Mouse (Mus musculus) CH12.LX (cell line): ENCODE results near the gene Usp35. TPM values are rescaled to one million over a fixed set of nuclear protein-coding genes. Genes with fewer than 3 reads are reported as not detected.

ENCODE experiments used
- DNase-seq: peaks from one replicate; pipeline ENCODE4 v3.0.0-alpha.2; 2013; ENCODE audit errors: extremely low read depth
- H3K27ac ChIP-seq: 2 replicates; pipeline ENCODE4 v1.5.1; 2012; ENCODE audit warnings: low read depth, mild to moderate bottlenecking, control low read depth, moderate library complexity; ENCODE audit not compliant: insufficient read depth
- H3K27me3 ChIP-seq: replicated peaks from 2 replicates; pipeline ENCODE3; 2012; ENCODE audit warnings: inconsistent platforms
- H3K36me3 ChIP-seq, 2 experiments: replicated peaks in 1 of 2; 2 replicates each; pipeline versions ENCODE3 to v1.6.1; 2012; ENCODE audit warnings: inconsistent platforms in 1 of 2, low read length in 1 of 2, mild to moderate bottlenecking in 1 of 2, mixed read lengths in 1 of 2, moderate library complexity in 1 of 2; ENCODE audit not compliant: control insufficient read depth in 1 of 2, insufficient read depth in 1 of 2
- H3K4me1 ChIP-seq, 2 experiments: 2 replicates each; pipeline ENCODE4 v1.6.1; 2012; ENCODE audit warnings: inconsistent platforms in 1 of 2, moderate library complexity in 1 of 2; ENCODE audit not compliant: insufficient read depth in 2 of 2, control insufficient read depth in 1 of 2
- H3K4me2 ChIP-seq: 2 replicates; pipeline ENCODE4 v1.6.1; 2012; ENCODE audit warnings: low read depth, mild to moderate bottlenecking, control low read depth; ENCODE audit not compliant: poor library complexity, insufficient read depth, severe bottlenecking
- H3K4me3 ChIP-seq, 3 experiments: fragments of 150-350 bp in 1 of 3; sonication (generic) in 1 of 3; replicated peaks in 1 of 3; 2 replicates each; pipeline versions ENCODE3 to v1.5.1; 2011 to 2012; ENCODE audit warnings: low read depth in 2 of 3, low read length in 2 of 3, mild to moderate bottlenecking in 2 of 3, moderate library complexity in 2 of 3, control low read depth in 1 of 3, improper control_type of control experiment in 1 of 3, inconsistent platforms in 1 of 3, mixed read lengths in 1 of 3; ENCODE audit not compliant: poor library complexity in 1 of 3
- H3K79me2 ChIP-seq: replicated peaks from 2 replicates; pipeline ENCODE4 v1.6.1; 2012; ENCODE audit warnings: mild to moderate bottlenecking, moderate library complexity; ENCODE audit not compliant: control insufficient read depth, poor library complexity, insufficient read depth, severe bottlenecking; ENCODE audit errors: extremely low read depth
- H3K9ac ChIP-seq: 2 replicates; pipeline ENCODE4 v1.6.1; 2012; ENCODE audit warnings: low read depth, mild to moderate bottlenecking, control low read depth, moderate library complexity; ENCODE audit not compliant: insufficient read depth
- H3K9me3 ChIP-seq: replicated peaks from 2 replicates; pipeline ENCODE3; 2012; ENCODE audit warnings: low read length, inconsistent platforms, mixed read lengths
- CHD1 ChIP-seq: IDR thresholded peaks from 2 replicates; pipeline ENCODE4 v1.6.1; 2012; ENCODE audit warnings: low read depth, low read length, improper control_type of control experiment, inconsistent platforms
- CTCF ChIP-seq, 2 experiments: IDR thresholded peaks in 1 of 2; conservative IDR thresholded peaks in 1 of 2; 2 replicates each; pipeline ENCODE4 v1.5.1; 2011 to 2012; ENCODE audit warnings: low read depth in 2 of 2, low read length in 2 of 2, improper control_type of control experiment in 1 of 2, inconsistent platforms in 1 of 2, mild to moderate bottlenecking in 1 of 2, moderate library complexity in 1 of 2
- ELF1 ChIP-seq: IDR thresholded peaks from 2 replicates; pipeline ENCODE4 v1.6.1; 2014; ENCODE audit warnings: low read depth, mild to moderate bottlenecking, inconsistent platforms, low read length, improper control_type of control experiment
- HCFC1 ChIP-seq: IDR thresholded peaks from 2 replicates; pipeline ENCODE4 v1.6.1; 2012; ENCODE audit warnings: low read depth, mild to moderate bottlenecking, inconsistent platforms, low read length, improper control_type of control experiment
- JUN ChIP-seq: IDR thresholded peaks from 2 replicates; pipeline ENCODE4 v1.6.1; 2011; ENCODE audit warnings: low read depth, mild to moderate bottlenecking, low read length, improper control_type of control experiment, moderate library complexity; ENCODE audit not compliant: insufficient read depth
- JUND ChIP-seq: conservative IDR thresholded peaks from 2 replicates; pipeline ENCODE4 v1.6.1; 2011; ENCODE audit warnings: low read depth, low read length, improper control_type of control experiment
- KAT2A ChIP-seq: IDR thresholded peaks from 2 replicates; pipeline ENCODE4 v1.6.1; 2012; ENCODE audit warnings: low read length, improper control_type of control experiment, inconsistent platforms; ENCODE audit not compliant: insufficient replicate concordance
- MEF2A ChIP-seq: IDR thresholded peaks from 2 replicates; pipeline ENCODE4 v1.6.1; 2014; ENCODE audit warnings: low read depth, mild to moderate bottlenecking, inconsistent platforms, low read length, improper control_type of control experiment, borderline replicate concordance
- MXI1 ChIP-seq: IDR thresholded peaks from 2 replicates; pipeline ENCODE4 v1.6.1; 2011; ENCODE audit warnings: mild to moderate bottlenecking, low read depth, low read length, improper control_type of control experiment
- MYC ChIP-seq: IDR thresholded peaks from 2 replicates; pipeline ENCODE4 v1.6.1; 2011; ENCODE audit warnings: low read depth, mild to moderate bottlenecking, improper control_type of control experiment, low read length
- NRF1 ChIP-seq: IDR thresholded peaks from 2 replicates; pipeline ENCODE4 v1.6.1; 2014; ENCODE audit warnings: low read depth, mild to moderate bottlenecking, inconsistent platforms, low read length, improper control_type of control experiment, moderate library complexity
- PAX5 ChIP-seq: IDR thresholded peaks from 2 replicates; pipeline ENCODE4 v1.6.1; 2012; ENCODE audit warnings: low read length, inconsistent platforms, mixed read lengths
- RAD21 ChIP-seq: IDR thresholded peaks from 2 replicates; pipeline ENCODE4 v1.6.1; 2011; ENCODE audit warnings: low read depth, mild to moderate bottlenecking, low read length, improper control_type of control experiment, moderate library complexity
- RCOR1 ChIP-seq: conservative IDR thresholded peaks from 2 replicates; pipeline ENCODE4 v1.6.1; 2012; ENCODE audit warnings: low read depth, mild to moderate bottlenecking, inconsistent platforms, low read length, improper control_type of control experiment
- SIN3A ChIP-seq: IDR thresholded peaks from 2 replicates; pipeline ENCODE4 v1.6.1; 2012; ENCODE audit warnings: low read length, improper control_type of control experiment, inconsistent platforms
- SMC3 ChIP-seq: IDR thresholded peaks from 2 replicates; pipeline ENCODE4 v1.6.1; 2011; ENCODE audit warnings: low read depth, low read length, improper control_type of control experiment
- TBP ChIP-seq: conservative IDR thresholded peaks from 2 replicates; pipeline ENCODE4 v1.6.1; 2011; ENCODE audit warnings: low read depth, low read length, improper control_type of control experiment
- UBTF ChIP-seq: IDR thresholded peaks from 2 replicates; pipeline ENCODE4 v1.6.1; 2012; ENCODE audit warnings: low read depth, mild to moderate bottlenecking, inconsistent platforms, low read length, improper control_type of control experiment, moderate library complexity
- USF2 ChIP-seq: conservative IDR thresholded peaks from 2 replicates; pipeline ENCODE4 v1.6.1; 2011; ENCODE audit warnings: low read depth, low read length, improper control_type of control experiment
- ZC3H11A ChIP-seq: IDR thresholded peaks from 2 replicates; pipeline ENCODE4 v1.6.1; 2012; ENCODE audit warnings: low read depth, mild to moderate bottlenecking, inconsistent platforms, low read length, improper control_type of control experiment
- ZMIZ1 ChIP-seq: IDR thresholded peaks from 2 replicates; pipeline ENCODE4 v1.6.1; 2012; ENCODE audit warnings: low read depth, mild to moderate bottlenecking, inconsistent platforms, low read length, improper control_type of control experiment
- ZNF384 ChIP-seq: IDR thresholded peaks from 2 replicates; pipeline ENCODE4 v1.6.1; 2012; ENCODE audit warnings: low read depth, low read length, improper control_type of control experiment, inconsistent platforms
- dilution Hi-C: fragments of 300-500 bp; cut with MboI; formaldehyde crosslinking; loops from 2 replicates; pipeline ENCODE4 v1.14.3; 2020; ENCODE audit warnings: low sequenced_read_pairs; ENCODE audit not compliant: extremely low pct_unique_long_range_greater_than_20kb, extremely low pct_ligation_motif_present
- in situ Hi-C: fragments of 300-500 bp; cut with MboI; formaldehyde crosslinking; loops from 3 replicates; pipeline ENCODE4 v1.14.3; 2019; ENCODE audit warnings: low sequenced_read_pairs, low pct_ligation_motif_present, low pct_unique_long_range_greater_than_20kb, mixed read lengths
- polyA plus RNA-seq: library from polyadenylated mRNA; unstranded; fragments of >175 nt; gene quantifications from 2 replicates; pipeline ENCODE4 v1.2.1, GENCODE M21; 2012; ENCODE audit warnings: low read depth; ENCODE audit not compliant: insufficient read length
- total RNA-seq, 2 experiments: library from RNA; depleted of rRNA; stranded (reverse); fragments of 300-350 nt in 1 of 2; fragments of >200 nt in 1 of 2; gene quantifications; 2 replicates each; pipeline ENCODE4 v1.2.3; 2012 to 2014

Gene Usp35
- total and polyA plus RNA-seq, 3 experiments, result 1.2 to 1.8 (median 1.3) TPM

DNA sequence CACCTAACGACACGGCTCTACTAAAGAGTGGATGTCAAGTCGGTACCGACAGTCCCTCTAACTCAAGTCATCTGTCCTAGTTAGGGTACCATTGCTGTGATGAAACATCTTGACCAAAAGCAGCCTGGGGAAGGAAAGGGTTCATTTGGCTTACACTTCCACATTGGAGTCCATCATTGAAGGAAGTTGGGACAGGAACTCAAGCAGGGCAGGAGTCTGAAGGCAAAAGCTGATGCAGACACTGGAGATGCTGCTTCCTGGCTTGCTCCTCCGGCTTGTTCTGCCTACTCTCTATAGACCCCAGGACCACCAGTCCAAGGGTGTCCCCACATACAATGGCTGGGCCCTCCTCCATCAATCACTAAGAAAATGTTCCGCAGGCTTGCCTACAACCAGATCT lies 16.2 kb downstream of the Usp35 start:
- Histone ChIP-seq H3K4me1 (no peaks in the 10 kb centered on the region), H3K4me3 (no peak overlapping the region), H3K9ac (no peak overlapping the region), H3K9me3 (no peaks in the 10 kb centered on the region), H3K4me2 (no peak overlapping the region), H3K79me2 (no peaks in the 10 kb centered on the region), H3K27me3 (no peaks in the 10 kb centered on the region), H3K27ac (no peak overlapping the region), H3K36me3 (peaks cover 0 to 28% of the 10 kb centered on the region in 2 experiments)
- no peak for TF ChIP-seq CTCF (conservative IDR thresholded peaks at IDR 0.05 in 1 of 2, IDR thresholded peaks at IDR 0.05 in 1 of 2; ENCODE audit: low read depth in 2 of 2, low read length in 2 of 2)
- TF ChIP-seq MEF2A, result no peak
- TF ChIP-seq TBP, result no peak
- TF ChIP-seq NRF1, result no peak
- in situ Hi-C loops (no loop called here), dilution Hi-C loops (no loop called here)
- no peak for DNase-seq

DNA sequence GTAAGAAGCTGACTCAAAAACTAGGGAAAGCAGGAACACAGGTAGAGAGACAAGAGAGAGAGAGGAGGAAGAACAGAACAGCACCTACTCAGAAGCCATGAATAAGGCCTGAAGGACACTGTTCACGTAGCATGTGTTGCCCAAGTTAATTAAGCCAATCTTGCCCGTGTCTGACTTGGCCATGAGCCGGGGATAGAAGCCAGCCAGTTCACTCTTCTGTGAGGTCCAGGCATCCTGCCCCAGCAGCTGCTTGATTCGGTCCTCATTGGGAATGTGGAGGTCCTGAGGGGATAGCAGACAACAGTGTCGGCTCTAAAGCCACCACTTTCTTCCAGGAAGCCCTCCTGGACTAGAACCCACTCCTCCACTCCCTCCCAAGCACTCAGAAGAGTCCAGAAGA lies 17.2 kb downstream of the Usp35 start:
- peaks cover 0 to 26% of the 10 kb centered on the region in 2 experiments for H3K36me3 ChIP-seq
- H3K9me3 ChIP-seq, result no peaks in the 10 kb centered on the region
- H3K4me1 ChIP-seq, result no peaks in the 10 kb centered on the region
- TF ChIP-seq USF2 (no peak), PAX5 (no peak), ELF1 (no peak), ZC3H11A (no peak), RAD21 (no peak), HCFC1 (no peak), MXI1 (no peak), ZNF384 (no peak), RCOR1 (no peak), JUND (no peak), JUN (no peak), MYC (no peak), CHD1 (no peak), KAT2A (no peak), ZMIZ1 (no peak), SIN3A (no peak), SMC3 (no peak), UBTF (no peak)
- in situ Hi-C loops, result no loop called here
- no peak for DNase-seq
- no peak overlapping the region for H3K27ac ChIP-seq
- H3K79me2 ChIP-seq, result no peaks in the 10 kb centered on the region
- no peak overlapping the region for H3K4me3 ChIP-seq
- dilution Hi-C loops, result no loop called here
- H3K27me3 ChIP-seq, result no peaks in the 10 kb centered on the region
- no peak overlapping the region for H3K9ac ChIP-seq
- H3K4me2 ChIP-seq, result no peak overlapping the region
